Mouse (Mus musculus) heart, embryonic 11.5 days (tissue): Measurements from ENCODE around the gene Shpk. TPM values are rescaled to one million over a fixed set of nuclear protein-coding genes. Genes with fewer than 3 reads are reported as not detected.
A peak's percentile ranks its signal among the peaks of the same experiment; 100 is the strongest.

Experiments used
- ATAC-seq: fragments of 200-750 bp; cut with Nextera tagmentation; replicated peaks from 2 replicates; pipeline ENCODE4 v1.8.0; 2017; ENCODE audit warnings: moderate library complexity; ENCODE audit not compliant: insufficient number of reproducible peaks, low FRiP score, low TSS enrichment
- H3K27ac ChIP-seq: fragments of 300-500 bp; sonication (generic); 2 replicates; pipeline ENCODE4 v1.5.1; 2014; ENCODE audit warnings: mild to moderate bottlenecking, low read depth, low read length
- H3K27me3 ChIP-seq: fragments of 300-500 bp; sonication (generic); 2 replicates; pipeline ENCODE4 v1.6.1; 2014; ENCODE audit warnings: mild to moderate bottlenecking, low read length, mixed read lengths; ENCODE audit not compliant: control insufficient read depth, insufficient read depth
- H3K36me3 ChIP-seq: fragments of 300-500 bp; sonication (generic); 2 replicates; pipeline ENCODE4 v1.6.1; 2014; ENCODE audit warnings: mild to moderate bottlenecking, low read length, moderate library complexity, mixed read lengths; ENCODE audit not compliant: control insufficient read depth, insufficient read depth
- H3K4me1 ChIP-seq: fragments of 300-500 bp; sonication (generic); 2 replicates; pipeline ENCODE4 v1.6.1; 2014; ENCODE audit warnings: low read length; ENCODE audit not compliant: control insufficient read depth, insufficient read depth
- H3K4me2 ChIP-seq: fragments of 300-500 bp; sonication (generic); 2 replicates; pipeline ENCODE4 v1.6.1; 2014; ENCODE audit warnings: mild to moderate bottlenecking, moderate library complexity
- H3K4me3 ChIP-seq: fragments of 300-500 bp; sonication (generic); 2 replicates; pipeline ENCODE4 v1.5.1; 2014; ENCODE audit warnings: low read depth, low read length
- H3K9ac ChIP-seq: fragments of 300-500 bp; sonication (generic); 2 replicates; pipeline ENCODE4 v1.6.1; 2014; ENCODE audit warnings: mild to moderate bottlenecking, low read depth, low read length, moderate library complexity
- H3K9me3 ChIP-seq: fragments of 300-500 bp; sonication (generic); replicated peaks from 2 replicates; pipeline ENCODE4 v1.6.1; 2016; ENCODE audit warnings: low read length; ENCODE audit not compliant: control insufficient read depth
- WGBS: fragments of 180-500 bp; shearing (Covaris S2); extraction: QIAGEN DNeasy Blood & Tissue Kit; methylation state at CpG from one replicate; pipeline ENCODE4 v1.1.7; 2014; ENCODE audit not compliant: insufficient replicate concordance; 5-methylcytosine and 5-hydroxymethylcytosine counted together
- polyA plus RNA-seq: library from polyadenylated mRNA; unstranded; fragments of >200 nt; fragmentation: Nextera tagmentation; extraction: Ambion mirVana; gene quantifications from 2 replicates; pipeline ENCODE4 v1.2.1, GENCODE M21; 2014

Shpk gene
- polyA plus RNA-seq, 1 experiment from 2014 or later: 0.31 TPM

DNA sequence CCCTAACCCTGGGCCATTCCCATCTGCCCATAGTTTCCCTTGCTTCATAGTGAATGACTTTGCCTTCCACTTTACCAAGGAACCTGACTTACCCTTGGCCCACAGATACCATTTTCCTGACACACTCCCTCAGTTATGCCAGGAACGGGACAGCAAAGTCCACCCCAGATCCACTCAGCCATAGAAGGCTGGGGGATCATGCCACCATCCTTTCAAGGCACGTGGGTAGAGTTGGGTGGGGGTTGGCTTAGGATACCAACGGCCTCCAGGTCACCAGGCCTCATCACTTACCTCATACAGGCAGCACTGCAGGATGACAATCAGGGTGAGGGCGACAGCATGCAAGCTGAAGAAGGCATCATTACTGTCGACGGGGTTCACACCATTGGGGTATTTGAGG is 12.0 kb upstream of the Shpk start:
- Histone ChIP-seq H3K4me3 (no peak overlapping the region), H3K9ac (no peak overlapping the region), H3K4me1 (no peaks in the 10 kb centered on the region), H3K9me3 (no peaks in the 10 kb centered on the region), H3K27me3 (no peaks in the 10 kb centered on the region), H3K36me3 (peaks cover 11% of the 10 kb centered on the region; the same call in 1 of the 2 replicates), H3K27ac (no peak overlapping the region), H3K4me2 (no peak overlapping the region)
- WGBS: 81% methylated on average over 6 of the region's 6 CpGs
- ATAC-seq: no peak

DNA sequence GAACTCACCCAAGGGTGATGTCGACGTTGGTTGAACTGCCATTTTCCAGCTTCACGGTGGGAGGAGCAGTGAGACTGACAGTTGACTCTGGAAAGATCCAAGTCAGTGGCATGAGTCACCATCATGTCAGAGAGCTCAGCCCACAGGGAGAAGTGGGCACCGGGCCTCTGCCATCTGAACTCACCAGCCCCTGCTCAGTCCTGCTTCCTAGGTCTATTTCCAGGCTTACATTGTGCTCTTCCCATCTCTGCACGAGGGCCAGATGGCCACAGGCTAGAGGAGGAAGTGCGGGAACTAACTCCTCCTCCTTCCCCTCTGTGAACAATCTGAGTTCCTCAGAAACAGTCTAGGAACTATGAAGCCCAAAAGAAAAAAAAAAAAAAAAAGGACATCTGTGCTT is 6.2 kb upstream of the Shpk start:
- no peak for ATAC-seq
- no peaks in the 10 kb centered on the region for H3K4me1 ChIP-seq
- H3K4me3 ChIP-seq: no peak overlapping the region
- H3K9ac ChIP-seq: no peak overlapping the region
- H3K4me2 ChIP-seq: no peak overlapping the region
- no peak overlapping the region for H3K27ac ChIP-seq
- WGBS: 66% methylated on average over 6 of the region's 6 CpGs
- H3K27me3 ChIP-seq: no peaks in the 10 kb centered on the region
- H3K9me3 ChIP-seq: no peaks in the 10 kb centered on the region
- H3K36me3 ChIP-seq: 0 out of 2 replicates have a peak, but pooled peaks cover 3% of the 10 kb centered on the region

DNA sequence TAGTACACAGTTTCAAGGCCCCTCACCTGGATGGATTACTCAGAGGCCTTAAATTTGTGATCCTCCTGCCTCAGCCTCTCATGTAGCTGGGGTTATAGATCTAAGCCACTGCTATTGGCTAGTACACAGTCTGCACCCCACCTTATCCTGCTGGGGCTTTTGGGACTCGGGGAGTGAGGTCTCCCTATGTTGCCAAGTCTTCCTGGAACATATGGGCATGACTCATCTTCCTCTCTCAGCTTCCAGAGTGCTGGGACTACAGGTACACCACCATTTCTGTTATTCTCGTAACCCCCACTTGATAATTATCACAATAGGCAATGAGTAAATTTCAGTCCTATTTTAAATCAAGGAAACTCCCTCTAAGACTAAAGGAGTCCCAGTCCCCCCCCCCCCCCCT is 4.8 kb upstream of the Shpk start:
- no peak overlapping the region for H3K9ac ChIP-seq
- 0 out of 2 replicates have a peak, but pooled peaks cover 3% of the 10 kb centered on the region for H3K36me3 ChIP-seq
- no peak for ATAC-seq
- H3K27me3 ChIP-seq: no peaks in the 10 kb centered on the region
- H3K4me1 ChIP-seq: no peaks in the 10 kb centered on the region
- H3K27ac ChIP-seq: no peak overlapping the region
- no peaks in the 10 kb centered on the region for H3K9me3 ChIP-seq
- no peak overlapping the region for H3K4me2 ChIP-seq
- H3K4me3 ChIP-seq: no peak overlapping the region
- 75% methylated on average over 2 of the region's 2 CpGs for WGBS

DNA sequence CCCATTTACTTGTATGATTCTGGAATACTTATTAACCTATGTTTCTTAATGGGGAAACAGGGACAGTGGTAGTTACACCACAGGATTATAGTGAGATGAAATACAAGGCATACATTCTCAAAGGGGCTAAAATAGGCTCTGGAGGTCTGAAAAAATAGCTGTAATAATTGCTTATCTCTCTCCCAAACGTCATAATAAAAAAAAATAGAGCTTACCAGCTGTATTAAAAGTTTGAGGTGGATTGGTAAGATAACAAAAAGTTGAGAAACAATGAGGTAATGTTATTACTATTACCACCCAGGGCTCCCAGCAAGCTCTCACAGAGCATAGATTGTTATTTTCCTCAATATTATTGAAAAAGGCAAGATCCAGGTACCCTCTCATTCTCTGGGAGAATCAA is 1.1 kb upstream of the Shpk start:
- Histone ChIP-seq H3K27me3 (no peaks in the 10 kb centered on the region), H3K27ac (no peak overlapping the region), H3K9ac (peak overlapping the region; percentile 75), H3K9me3 (no peaks in the 10 kb centered on the region), H3K4me3 (peak overlapping the region; percentile 71), H3K36me3 (no peaks in the 10 kb centered on the region), H3K4me1 (no peaks in the 10 kb centered on the region), H3K4me2 (peak overlapping the region; percentile 99)
- no peak for ATAC-seq
- WGBS: 3% methylated on average over 1 of the region's 1 CpGs

DNA sequence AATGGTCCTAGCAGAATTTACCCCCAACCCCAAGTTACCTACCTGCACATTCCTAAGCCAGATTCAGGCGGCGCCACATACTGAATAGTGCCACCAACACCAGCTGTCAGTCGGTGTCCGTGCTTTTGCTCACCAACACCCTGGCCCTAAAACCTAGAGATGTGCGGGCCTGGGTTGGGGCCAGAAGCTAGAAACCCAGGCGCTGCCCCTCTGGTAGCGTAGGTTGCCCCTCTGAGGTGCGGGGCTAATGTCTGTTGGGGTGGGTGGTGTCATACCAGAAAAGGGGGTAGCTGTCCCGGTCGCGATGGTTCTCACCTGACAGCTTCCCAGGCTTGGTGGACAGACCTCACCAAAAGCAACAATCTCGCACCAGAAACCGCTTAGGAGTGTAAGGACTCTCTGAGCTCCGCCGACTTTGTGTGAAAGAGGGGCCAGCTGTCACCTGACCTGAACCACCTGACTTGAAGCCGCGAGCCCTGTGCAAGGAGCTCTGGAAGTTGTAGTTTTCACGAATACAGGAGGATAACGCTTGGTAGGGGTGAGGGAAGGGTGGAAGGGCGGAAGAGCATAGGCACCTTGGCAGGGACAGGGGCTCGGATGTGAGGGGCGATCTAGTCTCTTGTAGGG is 544 bp upstream of the Shpk start, which contains the start of gene Ctns:
Ctns (minus strand) TSS at position 440 of the 627 bp plus-strand sequence.
- Histone ChIP-seq H3K27ac (no peak within 1 kb of the TSS), H3K9me3 (no peaks in the 10 kb centered on the region), H3K36me3 (no peaks in the 10 kb centered on the region), H3K4me3 (peak within 1 kb of the TSS; percentile 71), H3K9ac (peak within 1 kb of the TSS; percentile 75), H3K4me1 (no peaks in the 10 kb centered on the region), H3K27me3 (no peaks in the 10 kb centered on the region), H3K4me2 (peak within 1 kb of the TSS; percentile 99)
- WGBS: under 1% methylated on average over 22 of the region's 22 CpGs
- peak; percentile 95 for ATAC-seq

DNA sequence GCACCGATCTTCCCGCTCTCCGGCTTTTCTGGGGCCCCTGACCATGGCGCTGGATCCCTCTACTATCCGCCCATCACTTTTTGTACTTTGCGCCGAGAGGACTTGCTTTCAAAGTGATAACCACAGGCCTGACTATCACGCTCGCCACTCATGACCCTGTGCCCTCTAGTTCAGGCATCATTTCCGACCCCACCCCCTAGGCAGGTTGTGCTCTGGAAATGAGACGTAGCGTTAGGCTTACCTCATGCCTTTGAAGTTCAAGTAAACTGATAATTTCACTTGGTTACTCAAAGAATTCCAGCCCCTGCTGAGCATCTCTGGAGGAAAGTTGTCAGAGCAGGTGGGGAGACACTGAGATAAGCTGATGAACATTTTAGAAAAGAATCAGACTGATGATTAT is 619 bp downstream of the Shpk start:
- 2% methylated on average over 12 of the region's 12 CpGs for WGBS
- no peaks in the 10 kb centered on the region for H3K4me1 ChIP-seq
- H3K27ac ChIP-seq: no peak overlapping the region
- no peaks in the 10 kb centered on the region for H3K27me3 ChIP-seq
- ATAC-seq: no peak
- H3K9ac ChIP-seq: peak overlapping the region; percentile 75
- H3K4me2 ChIP-seq: peak overlapping the region; percentile 99
- no peaks in the 10 kb centered on the region for H3K9me3 ChIP-seq
- peak overlapping the region; percentile 71 for H3K4me3 ChIP-seq
- no peaks in the 10 kb centered on the region for H3K36me3 ChIP-seq

DNA sequence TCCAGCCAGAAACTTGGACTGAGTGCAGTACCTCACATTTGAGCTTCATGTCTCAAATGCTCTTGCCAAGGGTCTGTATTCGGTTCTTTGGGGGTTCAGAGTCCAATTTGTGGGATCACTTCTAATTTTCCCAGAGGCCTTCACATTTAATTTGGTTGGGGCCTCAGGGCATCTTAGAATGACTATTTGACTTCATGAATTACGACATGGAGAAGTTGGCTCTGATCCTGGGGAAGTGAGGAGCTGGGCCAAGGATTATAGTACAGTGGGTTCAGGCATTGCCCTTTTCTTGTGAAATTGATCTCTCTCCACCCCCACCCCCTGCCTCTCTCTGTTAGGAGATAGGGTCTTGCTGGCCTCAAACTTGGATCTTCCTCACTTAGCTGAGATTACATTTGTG is 1.8 kb downstream of the Shpk start:
- ATAC-seq: no peak

DNA sequence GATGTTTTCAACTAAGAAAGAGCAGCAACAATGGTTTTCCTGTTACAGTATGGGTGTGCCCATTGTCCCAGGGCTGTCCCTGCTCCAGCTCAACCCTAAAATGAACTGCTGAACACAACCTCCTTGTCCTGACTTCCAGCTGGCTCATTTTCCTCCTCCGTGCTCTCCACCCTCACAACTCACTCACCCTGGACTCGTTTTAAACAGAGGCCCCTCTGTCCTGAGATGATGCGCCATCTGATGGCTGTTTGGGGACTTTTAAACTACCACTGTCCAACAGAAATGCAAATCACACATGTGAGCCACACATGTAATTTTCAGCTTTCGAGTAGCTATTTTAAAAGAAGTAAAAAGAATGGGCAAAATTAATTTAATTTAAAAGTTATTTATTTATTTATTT is 2.3 kb downstream of the Shpk start:
- no peak overlapping the region for H3K27ac ChIP-seq
- no peak overlapping the region for H3K4me2 ChIP-seq
- no peak overlapping the region for H3K4me3 ChIP-seq
- 32% methylated on average over 4 of the region's 4 CpGs for WGBS
- H3K36me3 ChIP-seq: no peaks in the 10 kb centered on the region
- H3K9ac ChIP-seq: no peak overlapping the region
- H3K4me1 ChIP-seq: no peaks in the 10 kb centered on the region
- H3K9me3 ChIP-seq: no peaks in the 10 kb centered on the region
- no peaks in the 10 kb centered on the region; the same call in 1 of the 2 replicates for H3K27me3 ChIP-seq
- ATAC-seq: no peak

More for the DNA sequence above, 1.8 kb downstream of the Shpk start:
- H3K4me2 ChIP-seq: no peak overlapping the region
- no peaks in the 10 kb centered on the region for H3K27me3 ChIP-seq
- no peak overlapping the region for H3K9ac ChIP-seq
- no peak overlapping the region for H3K27ac ChIP-seq
- 69% methylated on average over 2 of the region's 2 CpGs for WGBS
- H3K9me3 ChIP-seq: no peaks in the 10 kb centered on the region
- no peak overlapping the region for H3K4me3 ChIP-seq
- no peaks in the 10 kb centered on the region for H3K36me3 ChIP-seq
- no peaks in the 10 kb centered on the region for H3K4me1 ChIP-seq

DNA sequence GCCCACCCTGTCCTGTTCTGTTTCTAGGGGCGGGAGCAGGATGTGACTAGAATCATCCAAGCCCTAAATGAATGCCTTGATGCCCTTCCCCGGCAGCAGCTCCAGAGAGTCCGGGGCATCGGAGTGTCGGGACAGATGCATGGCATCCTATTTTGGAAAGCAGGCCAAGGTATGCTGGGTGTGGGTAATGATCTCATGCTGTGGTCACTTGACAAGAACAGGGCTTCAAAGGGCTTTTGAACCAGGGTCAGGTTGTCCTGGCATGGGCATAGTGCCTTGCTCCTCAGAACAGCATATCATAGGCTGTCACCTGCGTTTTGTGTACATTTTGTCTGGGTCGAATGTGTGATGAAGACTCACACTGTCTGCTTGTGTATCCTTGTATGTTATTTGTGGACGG is 4.6 kb downstream of the Shpk start:
- H3K9me3 ChIP-seq: no peaks in the 10 kb centered on the region
- 78% methylated on average over 8 of the region's 8 CpGs for WGBS
- H3K4me1 ChIP-seq: no peaks in the 10 kb centered on the region
- H3K4me2 ChIP-seq: no peak overlapping the region
- H3K27ac ChIP-seq: no peak overlapping the region
- H3K36me3 ChIP-seq: no peaks in the 10 kb centered on the region
- H3K4me3 ChIP-seq: no peak overlapping the region
- H3K9ac ChIP-seq: no peak overlapping the region
- no peak for ATAC-seq
- no peaks in the 10 kb centered on the region; the same call in 1 of the 2 replicates for H3K27me3 ChIP-seq
